Mouse (Mus musculus) B cell, adult 2 months (primary cell): ENCODE results near the gene Resp18.
"Not testable (repeated sequence)": the region's sequence is repeated elsewhere in the genome, so short reads cannot be mapped to it uniquely, and the experiment has no call there.

ENCODE experiments used
- DNase-seq, 2 experiments: peaks; one replicate each; pipeline ENCODE4 v3.0.0; 2022

The Resp18 gene

DNA sequence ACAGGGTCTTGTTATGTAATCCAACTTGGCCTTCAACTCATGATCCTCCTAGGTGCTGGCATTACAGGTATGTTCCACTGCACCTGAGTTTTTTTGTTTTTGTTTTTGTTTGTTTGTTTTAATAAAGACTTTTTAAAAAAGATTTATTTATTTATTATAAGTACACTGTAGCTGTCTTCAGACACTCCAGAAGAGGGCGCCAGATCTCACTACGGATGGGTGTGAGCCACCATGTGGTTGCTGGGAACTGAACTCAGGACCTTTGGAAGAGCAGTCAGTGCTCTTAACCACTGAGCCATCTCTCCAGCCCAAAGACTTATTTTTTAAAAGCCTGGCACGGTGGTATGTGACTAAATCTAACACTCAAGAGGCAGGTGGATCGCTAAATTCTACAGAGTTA is 45.7 kb downstream of the Resp18 start:
- not testable (repeated sequence) for DNase-seq

DNA sequence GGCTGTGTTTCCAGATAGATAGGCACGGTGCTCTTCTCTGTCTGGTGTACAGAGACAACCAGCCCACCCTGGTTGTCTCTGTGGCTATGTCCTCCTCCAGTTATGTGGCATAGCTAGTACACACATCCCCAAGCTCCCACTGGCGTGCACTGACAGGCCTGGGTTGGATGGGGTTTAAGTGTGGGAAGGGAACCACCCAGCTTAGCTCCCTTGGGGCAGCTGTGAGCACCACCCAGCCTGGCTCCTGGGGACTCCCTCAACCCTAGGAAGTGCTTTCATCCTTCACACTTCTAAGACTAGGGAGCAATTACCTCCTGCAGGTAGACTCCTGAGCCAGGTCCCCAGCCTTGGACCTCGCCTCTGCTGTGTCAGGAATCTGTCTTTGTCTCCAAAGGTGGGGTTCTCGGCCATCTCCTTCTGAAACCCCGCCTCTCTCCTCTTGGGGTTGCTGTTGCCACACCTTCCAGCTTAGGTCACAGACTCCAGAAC is 46.5 kb downstream of the Resp18 start, which contains the start of gene A630095N17Rik:
Gene A630095N17Rik (minus strand): TSS at position 439 of the 489 bp plus-strand sequence.
- no peak for DNase-seq

DNA sequence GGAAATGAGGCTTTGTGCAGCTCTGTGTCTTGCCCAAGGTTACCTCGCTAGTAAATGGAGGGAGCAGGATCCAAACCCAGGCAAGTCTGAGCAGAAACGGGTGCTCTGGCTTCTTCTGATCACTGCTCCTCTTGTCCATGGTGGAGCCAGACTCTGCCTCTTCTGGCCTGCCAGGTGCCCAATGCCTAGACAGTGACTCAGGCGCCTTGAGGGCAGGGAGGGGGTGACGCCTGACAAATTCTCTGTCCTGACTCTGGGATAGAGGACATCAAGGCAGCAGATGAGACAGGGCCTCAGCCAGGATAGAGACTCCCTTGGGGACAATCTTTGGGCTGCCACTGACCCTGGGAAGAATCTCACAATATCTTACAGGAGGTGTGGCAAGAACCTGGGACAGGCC is 47.0 kb downstream of the Resp18 start:
- no peak for DNase-seq

DNA sequence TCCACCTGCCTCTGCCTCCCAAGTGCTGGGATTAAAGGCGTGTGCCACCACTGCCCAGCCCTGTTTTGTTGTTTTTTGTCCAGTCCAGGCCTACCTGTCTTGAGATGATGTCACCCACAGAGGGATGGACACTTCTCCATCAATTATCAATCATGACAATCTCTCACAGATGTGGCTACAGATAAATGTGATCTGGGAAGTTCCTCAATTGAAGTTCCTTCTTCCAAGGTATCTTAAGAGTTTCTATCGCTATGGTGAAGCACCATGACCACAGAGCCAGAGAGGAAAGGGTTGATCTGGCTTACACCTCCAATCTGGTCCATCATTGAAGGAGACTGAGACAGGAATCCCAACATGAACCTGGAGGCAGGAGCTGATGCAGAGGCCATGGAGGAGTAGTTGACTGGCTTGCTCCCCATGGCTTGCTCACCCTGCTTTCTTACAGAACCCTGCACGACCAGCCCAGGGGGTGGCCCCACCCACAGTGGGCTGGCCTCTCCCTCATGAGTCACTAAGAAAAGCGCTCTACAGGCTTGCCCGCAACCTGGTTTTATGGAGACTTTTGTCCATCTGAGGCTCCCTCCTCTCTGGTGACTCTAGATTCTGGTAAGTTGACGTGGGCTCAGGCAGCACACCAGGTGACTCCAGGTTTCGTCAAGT is 47.8 kb downstream of the Resp18 start:
- DNase-seq, result no peak

DNA sequence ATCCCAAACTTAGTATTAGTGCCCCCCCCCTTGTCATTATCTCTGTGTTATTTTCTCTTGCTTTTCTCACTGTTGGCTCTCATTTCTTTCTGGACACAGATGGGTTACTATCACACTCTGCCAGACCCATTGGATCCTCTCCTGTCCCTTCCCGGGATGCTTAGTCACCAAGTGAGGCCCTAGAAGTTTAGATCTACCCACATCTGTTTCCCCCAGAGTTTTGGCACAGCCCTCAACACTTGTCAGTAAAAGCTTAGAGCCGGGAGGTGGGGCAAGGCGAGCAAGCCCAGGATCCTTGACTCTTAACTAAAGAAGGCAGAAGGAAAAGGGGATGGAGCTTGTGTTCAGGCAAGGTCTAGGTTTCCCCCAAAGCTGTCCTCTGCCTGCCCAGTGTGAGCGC is 49.1 kb downstream of the Resp18 start:
- DNase-seq, result no peak

DNA sequence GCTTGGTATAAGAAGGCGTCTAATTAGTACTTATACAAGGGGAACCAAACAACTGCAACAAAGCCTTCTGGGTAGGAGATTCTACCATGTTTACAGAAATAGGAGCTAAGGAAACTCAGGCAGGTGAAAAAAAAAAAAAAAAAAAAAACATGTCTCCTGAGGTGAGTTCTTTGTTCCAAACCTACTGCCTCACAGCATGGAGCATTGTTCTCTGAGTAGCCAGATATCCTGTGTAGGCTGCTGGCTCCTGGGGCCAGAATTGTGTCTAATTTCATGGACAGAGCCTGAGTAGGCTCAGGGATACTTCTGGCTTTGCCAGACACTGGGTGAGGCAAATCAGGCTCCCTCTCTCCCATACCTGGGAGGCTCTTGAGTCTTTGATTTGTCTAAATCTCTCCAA is 50.6 kb downstream of the Resp18 start:
- no peak for DNase-seq

DNA sequence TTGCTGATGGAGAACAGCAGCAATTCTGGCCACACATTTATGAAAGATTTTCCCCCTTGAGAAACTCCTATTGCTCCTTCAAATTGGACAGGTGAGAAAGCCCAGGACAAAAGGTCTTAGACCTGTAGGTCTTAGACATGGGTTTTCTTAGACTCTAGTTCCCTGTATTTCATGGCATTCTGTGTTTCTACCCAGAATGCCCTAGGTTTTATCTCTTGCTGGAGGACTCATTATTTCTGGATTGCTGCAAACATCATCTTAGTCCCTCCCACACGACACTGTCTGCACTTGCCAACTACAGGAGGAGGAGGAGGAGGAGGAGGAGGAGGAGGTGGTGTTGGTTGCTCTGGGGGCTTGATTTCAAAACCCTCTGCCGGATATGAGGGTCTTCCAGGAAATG is 52.1 kb downstream of the Resp18 start:
- no peak for DNase-seq

DNA sequence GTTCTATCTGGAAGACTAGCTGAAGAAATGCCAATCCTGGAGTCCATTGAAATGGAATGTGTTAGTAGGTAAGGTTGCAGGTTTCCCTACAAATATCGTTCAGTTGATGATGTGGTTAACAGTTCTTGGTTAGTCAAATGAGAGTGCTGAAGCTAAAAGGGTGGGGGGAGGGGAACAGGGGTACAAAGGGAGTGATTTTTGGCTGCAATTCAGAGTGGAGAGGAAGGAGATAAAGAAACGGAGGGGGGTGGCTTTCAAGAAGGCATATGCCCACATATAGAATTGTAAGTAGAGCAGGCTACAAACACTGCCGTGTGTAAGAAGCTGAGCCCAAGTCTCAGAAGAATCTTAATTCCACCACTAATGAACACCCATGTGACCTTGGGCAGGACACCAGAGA is 52.7 kb downstream of the Resp18 start:
- no peak for DNase-seq

DNA sequence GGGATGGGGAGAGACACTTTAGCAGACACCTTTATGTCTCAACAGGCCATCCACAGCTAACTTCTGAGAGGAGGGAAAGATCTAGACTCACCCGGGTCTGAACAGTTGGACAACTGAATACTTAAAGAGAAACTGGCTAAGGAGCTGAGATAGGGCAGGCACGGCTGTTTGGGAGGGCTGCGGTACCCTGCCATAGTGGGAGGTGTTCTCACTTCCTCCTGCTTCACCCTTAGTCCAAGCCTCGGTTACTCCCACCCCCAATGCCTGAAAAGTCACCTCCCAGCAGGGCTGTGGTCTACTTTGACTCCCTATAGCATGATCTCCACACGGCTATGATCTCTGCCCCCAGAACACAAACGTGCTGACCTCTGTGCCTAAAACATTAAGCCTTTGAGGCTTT is 54.7 kb downstream of the Resp18 start:
- peak; percentile 30 to 38 for DNase-seq

DNA sequence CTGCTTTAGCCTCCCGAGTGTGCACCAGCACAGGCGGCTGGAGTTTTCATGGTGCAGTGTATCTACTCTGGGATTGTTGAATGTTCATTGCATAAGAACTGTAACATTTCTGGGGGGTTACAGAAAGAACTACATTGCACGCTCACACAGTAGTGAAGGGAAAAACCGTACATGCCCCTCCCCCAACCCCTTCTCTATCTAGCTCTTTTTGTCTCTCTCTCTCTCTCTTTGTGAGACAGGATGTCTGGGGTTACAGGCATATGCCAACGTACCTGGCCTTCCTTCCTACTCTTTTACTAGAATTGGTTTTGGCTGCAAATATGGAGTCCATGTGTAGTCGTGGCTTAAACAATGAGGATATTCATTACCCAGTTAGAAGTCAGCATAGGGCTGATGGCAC is 55.3 kb downstream of the Resp18 start:
- no peak for DNase-seq
